Mouse (Mus musculus): ENCODE results near the gene Ctns. TPM values are rescaled to one million over a fixed set of nuclear protein-coding genes. Genes with fewer than 3 reads are reported as not detected.

The Ctns gene
- polyA plus RNA-seq, 1 experiment from 2014 or later = 36.0 TPM

DNA sequence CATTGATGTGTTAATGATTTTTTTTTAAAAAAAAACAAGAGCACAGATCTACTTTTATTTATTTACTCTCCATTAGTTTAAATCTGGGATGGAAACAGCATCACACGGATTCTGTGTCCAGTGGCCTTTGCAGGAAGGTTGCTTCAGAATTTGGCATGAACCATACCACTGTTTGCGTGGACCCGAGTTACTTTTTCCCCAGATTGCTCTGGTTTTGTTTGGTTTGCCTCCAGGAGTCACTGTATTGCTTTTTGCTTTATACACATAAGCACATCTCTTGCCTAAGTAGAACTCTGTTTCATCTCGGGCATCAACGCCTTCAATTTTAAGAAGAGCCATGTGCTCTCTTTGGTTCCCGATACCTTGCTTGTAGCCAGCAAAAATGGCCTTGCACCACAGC is 27.0 kb upstream of the Ctns start:
- H3K27me3 ChIP-seq (replicated peaks; ENCODE audit: control insufficient read depth, insufficient read depth, low read length) = no peaks in the 10 kb centered on the region
- H3K36me3 ChIP-seq (ENCODE audit: control insufficient read depth, insufficient read depth, low read length) = no peaks in the 10 kb centered on the region
- H3K4me2 ChIP-seq (ENCODE audit: low read depth, low read length) = no peak overlapping the region
- H3K4me3 ChIP-seq (ENCODE audit: low read length) = no peak overlapping the region
- H3K4me1 ChIP-seq (ENCODE audit: control insufficient read depth, insufficient read depth, low read length) = no peaks in the 10 kb centered on the region
- H3K9me3 ChIP-seq (ENCODE audit: control insufficient read depth, low read length) = no peaks in the 10 kb centered on the region
- no peak for ATAC-seq
- 87% methylated on average over 6 of the region's 6 CpGs for WGBS
- H3K9ac ChIP-seq (ENCODE audit: low read depth, low read length) = no peak overlapping the region
- H3K27ac ChIP-seq (ENCODE audit: low read length) = no peak overlapping the region

DNA sequence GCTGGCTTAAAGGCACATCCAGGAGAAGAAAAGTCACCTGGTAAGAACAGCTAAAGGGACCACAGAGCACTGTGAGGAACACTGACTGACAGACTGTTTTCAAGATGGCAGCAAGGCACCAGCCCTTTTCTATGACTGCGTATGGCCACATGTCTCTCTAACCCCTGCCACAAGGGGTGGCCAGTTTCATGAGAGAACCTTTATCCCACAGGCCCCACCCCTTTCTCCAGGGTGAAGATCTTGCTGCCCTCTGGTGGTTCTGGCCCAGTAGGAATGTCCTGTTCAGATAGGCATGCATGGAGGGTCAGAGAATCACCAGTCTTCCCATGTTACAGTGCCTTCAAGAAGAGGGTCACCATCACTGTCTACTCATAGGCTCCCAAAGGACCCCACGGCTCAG is 25.1 kb upstream of the Ctns start:
- 72% methylated on average over 2 of the region's 2 CpGs for WGBS
- ATAC-seq = no peak; the same call in 1 of the 2 replicates

DNA sequence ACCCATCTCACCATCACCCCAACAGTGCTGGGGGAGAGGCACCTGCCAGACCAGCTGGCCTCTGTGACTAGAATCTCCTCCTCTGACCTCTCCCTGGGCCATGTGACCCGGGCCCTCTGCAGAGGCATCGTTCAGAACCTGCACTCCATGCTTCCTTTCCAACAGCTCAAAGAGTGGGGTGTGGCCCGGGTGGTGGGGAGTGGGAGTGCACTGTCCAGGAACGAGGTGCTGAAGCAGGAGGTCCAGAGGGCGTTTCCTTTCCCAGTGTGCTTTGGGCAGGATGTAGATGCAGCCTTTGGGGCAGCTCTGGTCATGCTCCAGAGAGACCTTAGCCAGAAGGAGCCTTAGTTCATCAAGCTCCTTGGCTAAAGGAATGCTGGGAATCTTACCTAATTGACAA is 24.0 kb upstream of the Ctns start:
- WGBS = 24% methylated on average over 5 of the region's 5 CpGs
- Histone ChIP-seq H3K4me2 (ENCODE audit: low read depth, low read length) (no peak overlapping the region), H3K27ac (ENCODE audit: low read length) (no peak overlapping the region), H3K27me3 (replicated peaks; ENCODE audit: control insufficient read depth, insufficient read depth, low read length) (no peaks in the 10 kb centered on the region), H3K36me3 (ENCODE audit: control insufficient read depth, insufficient read depth, low read length) (no peaks in the 10 kb centered on the region), H3K9ac (ENCODE audit: low read depth, low read length) (no peak overlapping the region), H3K4me1 (ENCODE audit: control insufficient read depth, insufficient read depth, low read length) (no peaks in the 10 kb centered on the region), H3K4me3 (ENCODE audit: low read length) (no peak overlapping the region), H3K9me3 (ENCODE audit: control insufficient read depth, low read length) (no peaks in the 10 kb centered on the region)
- no peak for ATAC-seq

More for the DNA sequence above, 25.1 kb upstream of the Ctns start:
- H3K4me1 ChIP-seq (ENCODE audit: control insufficient read depth, insufficient read depth, low read length) = no peaks in the 10 kb centered on the region
- H3K4me3 ChIP-seq (ENCODE audit: low read length) = no peak overlapping the region
- no peak overlapping the region for H3K4me2 ChIP-seq (ENCODE audit: low read depth, low read length)
- H3K9ac ChIP-seq (ENCODE audit: low read depth, low read length) = no peak overlapping the region
- no peaks in the 10 kb centered on the region for H3K9me3 ChIP-seq (ENCODE audit: control insufficient read depth, low read length)
- no peaks in the 10 kb centered on the region for H3K36me3 ChIP-seq (ENCODE audit: control insufficient read depth, insufficient read depth, low read length)
- H3K27me3 ChIP-seq (replicated peaks; ENCODE audit: control insufficient read depth, insufficient read depth, low read length) = no peaks in the 10 kb centered on the region
- H3K27ac ChIP-seq (ENCODE audit: low read length) = no peak overlapping the region

DNA sequence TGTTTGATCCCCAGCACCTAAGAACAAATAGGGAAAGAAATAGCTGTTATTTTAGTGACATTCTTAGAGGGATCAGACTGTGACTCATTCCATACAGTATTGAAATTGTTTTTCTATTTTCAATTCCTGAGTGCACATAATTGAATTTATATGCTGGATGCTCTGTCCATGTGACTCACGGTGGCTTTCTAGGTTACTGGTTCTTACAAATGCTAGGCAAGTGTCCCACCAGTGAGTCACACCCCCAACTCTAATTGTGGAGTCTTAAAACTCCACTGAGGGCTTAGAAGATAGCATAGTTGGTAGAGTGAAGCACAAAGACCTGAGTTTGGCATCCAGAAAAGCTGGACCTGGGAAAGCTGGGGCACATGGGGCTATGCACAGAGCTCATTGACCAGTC is 21.8 kb upstream of the Ctns start:
- H3K27ac ChIP-seq (ENCODE audit: low read length) = no peak overlapping the region
- H3K4me3 ChIP-seq (ENCODE audit: low read length) = no peak overlapping the region
- H3K9me3 ChIP-seq (ENCODE audit: control insufficient read depth, low read length) = no peaks in the 10 kb centered on the region
- no peak overlapping the region for H3K4me2 ChIP-seq (ENCODE audit: low read depth, low read length)
- no peaks in the 10 kb centered on the region for H3K4me1 ChIP-seq (ENCODE audit: control insufficient read depth, insufficient read depth, low read length)
- ATAC-seq = no peak
- no peak overlapping the region for H3K9ac ChIP-seq (ENCODE audit: low read depth, low read length)
- no peaks in the 10 kb centered on the region for H3K27me3 ChIP-seq (replicated peaks; ENCODE audit: control insufficient read depth, insufficient read depth, low read length)
- WGBS = 77% methylated on average over 1 of the region's 1 CpGs
- H3K36me3 ChIP-seq (ENCODE audit: control insufficient read depth, insufficient read depth, low read length) = no peaks in the 10 kb centered on the region

DNA sequence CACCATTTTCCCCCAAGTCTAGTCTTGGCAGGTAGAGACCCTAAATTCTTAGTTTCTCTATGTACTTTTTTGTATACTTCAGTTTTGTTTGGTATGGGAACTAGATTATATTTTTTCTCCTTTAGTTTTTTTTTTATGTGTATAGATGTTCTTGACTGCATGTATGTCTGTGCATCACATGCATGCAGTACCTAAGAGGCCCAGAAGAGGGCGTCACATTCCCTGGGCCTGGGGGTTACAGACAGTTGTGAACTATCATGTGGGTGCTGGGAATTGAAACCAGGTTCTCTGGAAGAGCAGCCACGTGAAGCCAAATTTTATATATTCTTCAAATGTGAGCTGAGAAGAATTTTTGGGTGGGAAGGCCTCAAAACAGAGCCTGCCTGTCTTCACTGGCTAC is 20.8 kb upstream of the Ctns start:
- WGBS = 59% methylated on average over 2 of the region's 2 CpGs
- H3K9ac ChIP-seq (ENCODE audit: low read depth, low read length) = no peak overlapping the region
- ATAC-seq = no peak
- H3K4me2 ChIP-seq (ENCODE audit: low read depth, low read length) = no peak overlapping the region
- H3K4me1 ChIP-seq (ENCODE audit: control insufficient read depth, insufficient read depth, low read length) = no peaks in the 10 kb centered on the region
- H3K27me3 ChIP-seq (replicated peaks; ENCODE audit: control insufficient read depth, insufficient read depth, low read length) = no peaks in the 10 kb centered on the region
- H3K36me3 ChIP-seq (ENCODE audit: control insufficient read depth, insufficient read depth, low read length) = no peaks in the 10 kb centered on the region
- H3K27ac ChIP-seq (ENCODE audit: low read length) = no peak overlapping the region
- no peak overlapping the region for H3K4me3 ChIP-seq (ENCODE audit: low read length)
- H3K9me3 ChIP-seq (ENCODE audit: control insufficient read depth, low read length) = no peaks in the 10 kb centered on the region

DNA sequence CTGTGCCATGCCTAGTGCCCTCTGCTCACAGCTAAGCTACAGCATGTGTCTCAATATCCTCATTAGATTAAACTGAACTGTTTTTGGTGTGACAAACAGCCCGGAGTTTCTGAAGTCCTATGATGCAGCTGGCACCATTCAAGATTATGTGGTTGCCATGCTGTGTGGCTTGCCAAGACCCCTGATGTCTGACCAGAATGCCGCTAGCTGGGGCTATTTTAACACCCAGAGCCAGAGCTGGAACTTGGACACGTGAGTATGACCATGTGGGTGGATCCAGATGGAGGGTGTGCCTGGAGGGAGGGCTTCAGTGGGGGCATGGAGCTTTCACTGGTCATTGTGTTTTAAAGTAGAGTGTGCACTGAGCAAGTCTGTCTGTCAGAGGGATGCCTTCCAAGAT is 15.1 kb upstream of the Ctns start:
- Histone ChIP-seq H3K4me1 (ENCODE audit: control insufficient read depth, insufficient read depth, low read length) (no peaks in the 10 kb centered on the region), H3K9ac (ENCODE audit: low read depth, low read length) (no peak overlapping the region), H3K27me3 (replicated peaks; ENCODE audit: control insufficient read depth, insufficient read depth, low read length) (no peaks in the 10 kb centered on the region), H3K4me2 (ENCODE audit: low read depth, low read length) (no peak overlapping the region), H3K9me3 (ENCODE audit: control insufficient read depth, low read length) (no peaks in the 10 kb centered on the region), H3K36me3 (ENCODE audit: control insufficient read depth, insufficient read depth, low read length) (no peaks in the 10 kb centered on the region), H3K27ac (ENCODE audit: low read length) (no peak overlapping the region), H3K4me3 (ENCODE audit: low read length) (no peak overlapping the region)
- WGBS = 68% methylated on average over 3 of the region's 3 CpGs
- ATAC-seq = no peak

DNA sequence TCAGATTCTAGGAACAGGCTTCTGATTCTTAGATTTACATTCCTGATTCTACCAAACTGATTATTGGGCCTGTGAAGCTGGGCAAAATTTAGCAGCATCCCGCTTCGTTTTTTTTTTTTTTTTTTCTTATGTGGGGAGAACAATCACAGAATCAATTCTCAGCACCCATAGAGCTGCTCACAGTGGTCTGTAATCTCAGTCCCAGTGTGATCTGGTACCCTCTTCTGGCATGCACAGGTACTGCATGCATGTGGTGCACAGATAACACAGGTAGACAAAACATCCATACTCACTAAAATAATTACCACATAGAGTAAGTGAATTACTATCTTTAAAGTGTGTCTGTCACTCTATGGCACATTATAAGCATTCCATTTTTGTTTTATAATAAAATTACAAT is 8.8 kb upstream of the Ctns start:
- 73% methylated on average over 2 of the region's 2 CpGs for WGBS
- Histone ChIP-seq H3K4me2 (ENCODE audit: low read depth, low read length) (no peak overlapping the region), H3K36me3 (ENCODE audit: control insufficient read depth, insufficient read depth, low read length) (no peaks in the 10 kb centered on the region), H3K27me3 (replicated peaks; ENCODE audit: control insufficient read depth, insufficient read depth, low read length) (no peaks in the 10 kb centered on the region), H3K4me1 (ENCODE audit: control insufficient read depth, insufficient read depth, low read length) (no peaks in the 10 kb centered on the region), H3K9me3 (ENCODE audit: control insufficient read depth, low read length) (no peaks in the 10 kb centered on the region), H3K4me3 (ENCODE audit: low read length) (no peak overlapping the region), H3K27ac (ENCODE audit: low read length) (no peak overlapping the region), H3K9ac (ENCODE audit: low read depth, low read length) (no peak overlapping the region)
- no peak for ATAC-seq

DNA sequence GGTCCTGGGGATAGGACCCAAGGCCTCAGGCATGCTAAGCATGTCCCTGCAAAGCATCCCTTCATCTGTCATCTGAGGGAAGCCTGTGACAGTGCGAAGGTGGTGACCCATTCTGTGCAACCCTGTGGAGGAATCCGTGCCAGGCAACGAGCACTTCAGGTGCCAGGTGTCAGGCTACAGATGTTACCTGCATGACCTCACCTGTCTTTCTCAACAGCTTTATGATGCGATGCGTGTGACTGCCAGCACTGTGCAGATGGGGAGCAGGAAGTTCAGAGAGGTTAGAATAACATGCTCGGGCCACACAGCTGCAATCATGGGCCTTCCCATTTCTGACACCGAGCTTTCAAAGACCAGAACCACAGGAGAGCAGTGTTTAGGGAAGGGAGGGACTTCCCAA is 6.4 kb upstream of the Ctns start:
- H3K4me1 ChIP-seq (ENCODE audit: control insufficient read depth, insufficient read depth, low read length) = peaks cover under 1% of the 10 kb centered on the region; the same call in 1 of the 2 replicates
- ATAC-seq = no peak
- 77% methylated on average over 7 of the region's 7 CpGs for WGBS

DNA sequence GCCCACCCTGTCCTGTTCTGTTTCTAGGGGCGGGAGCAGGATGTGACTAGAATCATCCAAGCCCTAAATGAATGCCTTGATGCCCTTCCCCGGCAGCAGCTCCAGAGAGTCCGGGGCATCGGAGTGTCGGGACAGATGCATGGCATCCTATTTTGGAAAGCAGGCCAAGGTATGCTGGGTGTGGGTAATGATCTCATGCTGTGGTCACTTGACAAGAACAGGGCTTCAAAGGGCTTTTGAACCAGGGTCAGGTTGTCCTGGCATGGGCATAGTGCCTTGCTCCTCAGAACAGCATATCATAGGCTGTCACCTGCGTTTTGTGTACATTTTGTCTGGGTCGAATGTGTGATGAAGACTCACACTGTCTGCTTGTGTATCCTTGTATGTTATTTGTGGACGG is 5.1 kb upstream of the Ctns start:
- Histone ChIP-seq H3K4me3 (ENCODE audit: low read length) (no peak overlapping the region), H3K9ac (ENCODE audit: low read depth, low read length) (no peak overlapping the region), H3K9me3 (ENCODE audit: control insufficient read depth, low read length) (no peaks in the 10 kb centered on the region), H3K27me3 (replicated peaks; ENCODE audit: control insufficient read depth, insufficient read depth, low read length) (no peaks in the 10 kb centered on the region), H3K36me3 (ENCODE audit: control insufficient read depth, insufficient read depth, low read length) (no peaks in the 10 kb centered on the region), H3K4me1 (ENCODE audit: control insufficient read depth, insufficient read depth, low read length) (peaks cover 8% of the 10 kb centered on the region), H3K27ac (ENCODE audit: low read length) (no peak overlapping the region), H3K4me2 (ENCODE audit: low read depth, low read length) (no peak overlapping the region)
- WGBS = 81% methylated on average over 8 of the region's 8 CpGs
- no peak for ATAC-seq

More for the DNA sequence above, 6.4 kb upstream of the Ctns start:
- Histone ChIP-seq H3K36me3 (ENCODE audit: control insufficient read depth, insufficient read depth, low read length) (no peaks in the 10 kb centered on the region), H3K9me3 (ENCODE audit: control insufficient read depth, low read length) (no peaks in the 10 kb centered on the region), H3K4me2 (ENCODE audit: low read depth, low read length) (no peak overlapping the region), H3K4me3 (ENCODE audit: low read length) (no peak overlapping the region), H3K9ac (ENCODE audit: low read depth, low read length) (no peak overlapping the region), H3K27me3 (replicated peaks; ENCODE audit: control insufficient read depth, insufficient read depth, low read length) (no peaks in the 10 kb centered on the region), H3K27ac (ENCODE audit: low read length) (no peak overlapping the region)

DNA sequence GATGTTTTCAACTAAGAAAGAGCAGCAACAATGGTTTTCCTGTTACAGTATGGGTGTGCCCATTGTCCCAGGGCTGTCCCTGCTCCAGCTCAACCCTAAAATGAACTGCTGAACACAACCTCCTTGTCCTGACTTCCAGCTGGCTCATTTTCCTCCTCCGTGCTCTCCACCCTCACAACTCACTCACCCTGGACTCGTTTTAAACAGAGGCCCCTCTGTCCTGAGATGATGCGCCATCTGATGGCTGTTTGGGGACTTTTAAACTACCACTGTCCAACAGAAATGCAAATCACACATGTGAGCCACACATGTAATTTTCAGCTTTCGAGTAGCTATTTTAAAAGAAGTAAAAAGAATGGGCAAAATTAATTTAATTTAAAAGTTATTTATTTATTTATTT is 2.8 kb upstream of the Ctns start:
- Histone ChIP-seq H3K4me1 (ENCODE audit: control insufficient read depth, insufficient read depth, low read length) (peaks cover 14% of the 10 kb centered on the region), H3K9ac (ENCODE audit: low read depth, low read length) (no peak overlapping the region), H3K27me3 (replicated peaks; ENCODE audit: control insufficient read depth, insufficient read depth, low read length) (no peaks in the 10 kb centered on the region), H3K27ac (ENCODE audit: low read length) (no peak overlapping the region), H3K4me3 (ENCODE audit: low read length) (no peak overlapping the region), H3K9me3 (ENCODE audit: control insufficient read depth, low read length) (no peaks in the 10 kb centered on the region), H3K4me2 (ENCODE audit: low read depth, low read length) (no peak overlapping the region), H3K36me3 (ENCODE audit: control insufficient read depth, insufficient read depth, low read length) (no peaks in the 10 kb centered on the region)
- ATAC-seq = no peak
- 34% methylated on average over 4 of the region's 4 CpGs for WGBS
